Mouse (Mus musculus) lung, adult 2 months (tissue): ENCODE measurements around the gene Hdac1. TPM values are rescaled to one million over a fixed set of nuclear protein-coding genes. Genes with fewer than 3 reads are reported as not detected.
A peak's percentile ranks its signal among the peaks of the same experiment; 100 is the strongest.

Source experiments
- DNase-seq: peaks from one replicate; pipeline ENCODE4 v3.0.0; 2022
- H3K4me1 ChIP-seq: fragments of 200-500 bp; 2 replicates; pipeline ENCODE4 v1.6.1; 2011; ENCODE audit warnings: low read length; ENCODE audit not compliant: control insufficient read depth, insufficient read depth
- H3K4me3 ChIP-seq: fragments of 200-500 bp; replicated peaks from 2 replicates; pipeline ENCODE3; 2011; ENCODE audit warnings: low read depth, mild to moderate bottlenecking, control low read depth, low read length; ENCODE audit errors: extremely low read depth
- CTCF ChIP-seq: fragments of 200-500 bp; IDR thresholded peaks from 2 replicates; pipeline ENCODE4 v1.5.1; 2011; ENCODE audit warnings: mild to moderate bottlenecking, low read length, control low read depth; ENCODE audit not compliant: insufficient read depth
- POLR2A ChIP-seq: fragments of 200-500 bp; IDR thresholded peaks from 2 replicates; pipeline ENCODE4 v1.6.1; 2011; ENCODE audit warnings: low read depth, mild to moderate bottlenecking, control low read depth, low read length, borderline replicate concordance; ENCODE audit errors: extremely low read depth
- WGBS: fragments of 180-500 bp; shearing (Covaris S2); methylation state at CpG from one replicate; pipeline ENCODE4 v1.1.7; 2018; 5-methylcytosine and 5-hydroxymethylcytosine counted together
- polyA plus RNA-seq: library from polyadenylated mRNA; depleted of rRNA; stranded (reverse); fragments of >200 nt; gene quantifications from 2 replicates; pipeline ENCODE4 v1.2.3, GENCODE M21; 2012; rRNA removed

Hdac1 gene
- polyA plus RNA-seq = 35.3 and 64.8 TPM in 2 replicates

GRCm38 (mm10) chr4:129542592-129543141 lies at the start of gene Hdac1:
Gene Hdac1, minus strand, starts transcription at chr4:129542713.
- Histone ChIP-seq H3K4me3 (peak within 1 kb of the TSS; percentile 99), H3K4me1 (peaks cover 6% of the 10 kb centered on the region; the same call in 1 of the 2 replicates)
- WGBS = under 1% methylated on average over 46 of the region's 46 CpGs
- peak; percentile 95 for DNase-seq
- TF ChIP-seq POLR2A = peak; percentile 54
- TF ChIP-seq CTCF = no peak

GRCm38 (mm10) chr4:129588865-129589264 lies 46.4 kb upstream of the Hdac1 start:
- 70% methylated on average over 4 of the region's 4 CpGs for WGBS
- TF ChIP-seq CTCF (no peak), POLR2A (no peak)

GRCm38 (mm10) chr4:129586943-129587342 lies 44.4 kb upstream of the Hdac1 start:
- H3K4me1 ChIP-seq = no peaks in the 10 kb centered on the region
- 48% methylated on average over 1 of the region's 1 CpGs for WGBS
- H3K4me3 ChIP-seq = no peak overlapping the region
- no peak for TF ChIP-seq CTCF
- TF ChIP-seq POLR2A = no peak
- no peak for DNase-seq

More at GRCm38 (mm10) chr4:129588865-129589264, 46.4 kb upstream of the Hdac1 start:
- Histone ChIP-seq H3K4me1 (no peaks in the 10 kb centered on the region), H3K4me3 (no peak overlapping the region)
- no peak for DNase-seq

- TF ChIP-seq CTCF = no peak
- no peak for TF ChIP-seq POLR2A
- 84% methylated on average over 9 of the region's 9 CpGs for WGBS
- Histone ChIP-seq H3K4me1 (no peaks in the 10 kb centered on the region), H3K4me3 (no peak overlapping the region)
- DNase-seq = no peak
Measured at GRCm38 (mm10) chr4:129585773-129586172, 43.3 kb upstream of the Hdac1 start.

- TF ChIP-seq POLR2A = 0 out of 2 replicates have a peak, but pooled peaks have one; percentile 2
- TF ChIP-seq CTCF = peak; percentile 70
- no peaks in the 10 kb centered on the region for H3K4me1 ChIP-seq
- DNase-seq = peak; percentile 86
- peak overlapping the region; percentile 91 for H3K4me3 ChIP-seq
- 1% methylated on average over 36 of the region's 36 CpGs for WGBS
Measured at GRCm38 (mm10) chr4:129584884-129585608, 42.5 kb upstream of the Hdac1 start.

GRCm38 (mm10) chr4:129584370-129584769 lies 41.9 kb upstream of the Hdac1 start:
- TF ChIP-seq CTCF = no peak
- no peak for TF ChIP-seq POLR2A
- no peak for DNase-seq
- WGBS = 69% methylated on average over 1 of the region's 1 CpGs
- Histone ChIP-seq H3K4me1 (no peaks in the 10 kb centered on the region), H3K4me3 (peak overlapping the region; percentile 91)

- no peak for DNase-seq
- no peak overlapping the region for H3K4me3 ChIP-seq
- 72% methylated on average over 1 of the region's 1 CpGs for WGBS
- H3K4me1 ChIP-seq = peaks cover 9% of the 10 kb centered on the region; the same call in 1 of the 2 replicates
- TF ChIP-seq CTCF (no peak), POLR2A (no peak)
Measured at GRCm38 (mm10) chr4:129582251-129582650, 39.7 kb upstream of the Hdac1 start.

- Histone ChIP-seq H3K4me3 (no peak overlapping the region), H3K4me1 (peaks cover 10% of the 10 kb centered on the region; the same call in 1 of the 2 replicates)
- no peak for TF ChIP-seq CTCF
- TF ChIP-seq POLR2A = no peak
- WGBS = 41% methylated on average over 7 of the region's 7 CpGs
- no peak for DNase-seq
Measured at GRCm38 (mm10) chr4:129580347-129580746, 37.8 kb upstream of the Hdac1 start.

- TF ChIP-seq POLR2A (no peak), CTCF (no peak)
- Histone ChIP-seq H3K4me1 (peaks cover 10% of the 10 kb centered on the region; the same call in 1 of the 2 replicates), H3K4me3 (no peak within 1 kb of the TSS)
- 52% methylated on average over 5 of the region's 5 CpGs for WGBS
- DNase-seq = no peak
Measured at GRCm38 (mm10) chr4:129578466-129578865, 36.0 kb upstream of the Hdac1 start, which contains the start of gene Fam167b. Gene Fam167b, minus strand, starts transcription at chr4:129578549.

- peaks cover 10% of the 10 kb centered on the region; the same call in 1 of the 2 replicates for H3K4me1 ChIP-seq
- DNase-seq = no peak
- TF ChIP-seq POLR2A (no peak), CTCF (no peak)
- 81% methylated on average over 7 of the region's 7 CpGs for WGBS
- no peak overlapping the region for H3K4me3 ChIP-seq
Measured at GRCm38 (mm10) chr4:129577688-129578087, 35.2 kb upstream of the Hdac1 start.
